16 mouse cellular contexts compared by ENCODE assay signal in the genomic region with DNA sequence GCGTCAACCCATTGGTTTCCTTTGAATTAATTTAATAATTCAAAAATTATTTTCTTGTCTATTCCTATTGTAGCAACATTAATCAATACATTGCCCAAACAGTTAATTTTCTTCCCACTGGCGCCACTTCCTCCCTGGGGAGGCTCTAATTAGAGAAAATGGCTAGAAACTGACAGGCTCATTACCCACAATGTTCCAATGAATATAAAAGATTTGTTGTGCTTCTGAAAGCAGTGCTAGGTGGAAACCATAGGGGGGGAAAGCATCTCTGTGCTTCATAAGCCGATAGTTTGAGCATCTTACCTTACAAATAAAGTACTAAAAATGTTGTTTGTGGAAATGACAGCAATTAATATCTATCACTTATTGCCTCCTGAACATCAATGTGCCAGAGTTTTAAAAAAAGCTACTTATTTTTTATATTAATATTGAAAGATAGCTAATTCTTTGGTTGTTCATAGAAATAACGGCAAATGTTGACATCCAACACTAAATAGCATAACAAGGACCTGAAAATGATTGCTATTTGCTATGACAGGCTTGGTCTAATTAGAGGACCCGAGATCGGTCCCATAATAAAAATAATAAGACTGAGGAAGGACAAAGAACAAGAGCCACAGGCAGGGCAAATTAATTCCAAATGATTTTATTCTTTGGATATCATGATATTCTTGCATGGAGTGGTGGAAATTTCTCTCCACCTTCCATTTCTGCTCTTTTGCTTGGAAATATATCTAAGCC.
"Had no signal": no experiment of that assay in that cellular context is flagged by ENCODE, and none has a peak within 500 bp of the region (broad histone marks: within the 10 kb centered on the region; RNA-seq: fewer than 3 reads in every experiment).

No protein-coding gene starts in this region.

- ATAC-seq: liver, postnatal 0 days; lung, postnatal 0 days; midbrain, embryonic 13.5 days had no signal

- H3K9ac ChIP-seq: kidney, embryonic 15.5 days; liver, embryonic 14.5 days; liver, postnatal 0 days; lung, embryonic 14.5 days; midbrain, embryonic 13.5 days; stomach, embryonic 15.5 days had no signal

- H3K4me1 ChIP-seq: kidney, embryonic 15.5 days; midbrain, embryonic 13.5 days; stomach, embryonic 15.5 days had no signal

- H3K36me3 ChIP-seq: kidney, embryonic 15.5 days; midbrain, embryonic 13.5 days; stomach, embryonic 15.5 days had no signal

- H3K27ac ChIP-seq: kidney, embryonic 15.5 days; left cerebral cortex, adult 2 months; liver, embryonic 14.5 days; macrophage; midbrain, embryonic 13.5 days; stomach, embryonic 15.5 days had no signal

- H3K4me3 ChIP-seq: kidney, embryonic 15.5 days; left cerebral cortex, adult 2 months; midbrain, embryonic 13.5 days; stomach, embryonic 15.5 days had no signal

- H3K9me3 ChIP-seq: kidney, embryonic 15.5 days; midbrain, embryonic 13.5 days; stomach, embryonic 15.5 days had no signal

- H3K27me3 ChIP-seq: kidney, embryonic 15.5 days; midbrain, embryonic 13.5 days; stomach, embryonic 15.5 days had no signal

- H3K4me2 ChIP-seq: kidney, embryonic 15.5 days; lung, embryonic 14.5 days; midbrain, embryonic 13.5 days; stomach, embryonic 15.5 days had no signal

- DNase-seq: kidney, adult 8-10 months; kidney, postnatal 10 days; kidney, postnatal 36 days; layer of hippocampus, postnatal 36 days; liver, postnatal 0 days; lung, embryonic 14.5 days; right cerebral cortex, postnatal 25 days; spleen, adult 18-20 months; thymus, postnatal 25 days had no signal
